Mouse (Mus musculus): ENCODE results near the gene Mecom.
"Not testable (repeated sequence)": the region's sequence is repeated elsewhere in the genome, so short reads cannot be mapped to it uniquely, and the experiment has no call there.

Mecom gene

DNA sequence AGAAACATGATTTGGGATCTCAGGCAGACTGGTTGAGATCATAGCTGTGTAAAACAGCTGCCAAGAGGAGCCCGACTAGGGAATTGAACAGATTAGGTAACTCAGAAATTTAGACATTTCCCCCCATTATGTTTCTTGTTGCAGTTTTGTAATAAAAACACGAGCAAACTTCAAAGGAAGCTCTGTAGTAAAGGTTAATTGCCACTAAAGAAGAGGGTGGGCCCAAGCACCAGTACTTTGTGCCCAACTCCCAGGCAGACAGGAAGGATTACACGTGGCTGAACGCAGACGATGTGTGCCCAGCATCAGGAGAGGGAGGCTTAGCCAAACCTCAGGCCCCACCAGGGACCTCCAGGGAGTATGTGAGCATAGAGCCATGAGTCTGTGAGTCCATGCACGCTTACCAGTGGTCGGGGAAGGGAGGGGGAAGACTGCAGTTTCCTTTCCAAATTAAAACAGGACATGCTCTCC lies 303.4 kb downstream of the Mecom start:
- DNase-seq: no peak

DNA sequence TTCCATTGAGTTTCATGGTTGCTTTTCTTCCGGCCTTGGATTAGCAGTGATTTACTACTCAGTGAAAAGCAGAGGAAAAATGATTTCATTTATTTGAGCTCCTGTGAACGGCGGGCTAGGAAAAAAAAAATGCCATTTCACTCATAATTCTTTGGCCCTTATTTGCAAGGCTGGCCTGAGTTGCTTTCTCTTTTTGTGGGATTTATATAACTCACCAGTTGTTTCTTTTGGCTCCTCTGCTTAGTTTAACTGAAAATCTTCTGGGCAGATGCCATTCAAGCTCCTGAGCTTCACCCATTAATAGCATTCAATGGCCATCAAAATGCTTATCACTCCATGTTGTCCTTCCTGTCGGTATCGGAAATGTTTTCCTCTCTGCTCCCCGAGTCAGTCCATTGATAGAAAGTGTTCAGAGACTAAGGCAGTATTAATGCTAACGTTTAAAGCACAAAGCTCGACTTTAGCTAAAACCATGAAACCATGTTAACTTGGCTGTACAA lies 304.0 kb downstream of the Mecom start:
- DNase-seq: no peak

DNA sequence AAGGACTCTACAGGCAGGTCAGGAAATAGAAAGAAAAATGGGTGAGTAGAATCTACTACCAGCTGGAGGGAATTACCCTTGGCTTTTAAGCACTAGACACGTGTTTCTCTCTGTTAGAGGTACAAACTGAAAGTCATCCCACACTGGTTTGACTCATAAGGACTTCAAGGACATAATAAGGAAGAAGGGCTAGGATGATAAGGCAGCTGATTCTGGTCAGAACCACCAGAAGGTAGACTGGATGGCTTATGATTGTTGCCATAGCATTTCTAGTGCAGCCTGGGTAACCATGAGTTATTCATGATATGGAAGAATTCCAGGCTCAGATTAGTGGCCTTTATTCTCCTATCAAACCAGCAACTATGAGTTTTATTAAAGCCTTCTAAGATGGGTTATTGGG lies 308.4 kb downstream of the Mecom start:
- DNase-seq: no peak

DNA sequence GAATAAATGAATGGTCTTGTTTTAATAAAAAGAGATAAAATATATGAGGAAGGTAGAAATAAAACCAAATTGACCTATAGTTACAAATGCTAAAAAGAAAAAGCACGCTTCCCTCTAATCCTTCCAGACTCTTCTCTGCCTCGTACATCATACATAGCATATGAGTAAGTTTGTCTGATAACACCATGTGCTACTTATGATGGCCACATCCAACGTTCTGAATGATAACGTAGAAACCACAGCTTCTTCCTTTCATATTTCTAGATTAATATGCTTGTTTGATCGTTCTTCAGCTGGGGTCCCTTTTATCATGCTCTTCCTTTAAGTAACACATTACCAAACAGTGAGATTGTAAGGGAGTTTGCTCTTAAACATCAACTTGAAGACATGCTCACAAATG lies 310.3 kb downstream of the Mecom start:
- DNase-seq: no peak

DNA sequence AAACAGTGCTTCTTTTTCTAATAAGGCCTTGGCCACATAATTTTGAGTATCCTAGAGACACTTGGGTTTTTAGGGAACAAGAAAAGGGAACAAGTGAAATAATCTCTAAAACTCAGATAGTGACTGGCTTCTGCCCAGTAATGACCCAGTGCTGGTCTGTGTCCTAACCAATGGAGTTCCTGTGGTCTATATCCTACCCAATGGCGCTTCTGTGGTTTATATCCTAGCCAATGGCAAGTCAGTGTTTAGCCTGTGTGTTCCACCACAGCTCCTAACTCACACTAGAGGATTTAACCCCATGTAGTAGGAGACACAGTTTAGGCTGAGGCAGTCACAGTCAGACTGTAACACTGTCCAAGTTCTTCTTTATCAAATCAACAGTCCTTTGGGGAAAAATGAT lies 313.8 kb downstream of the Mecom start:
- DNase-seq: no peak

DNA sequence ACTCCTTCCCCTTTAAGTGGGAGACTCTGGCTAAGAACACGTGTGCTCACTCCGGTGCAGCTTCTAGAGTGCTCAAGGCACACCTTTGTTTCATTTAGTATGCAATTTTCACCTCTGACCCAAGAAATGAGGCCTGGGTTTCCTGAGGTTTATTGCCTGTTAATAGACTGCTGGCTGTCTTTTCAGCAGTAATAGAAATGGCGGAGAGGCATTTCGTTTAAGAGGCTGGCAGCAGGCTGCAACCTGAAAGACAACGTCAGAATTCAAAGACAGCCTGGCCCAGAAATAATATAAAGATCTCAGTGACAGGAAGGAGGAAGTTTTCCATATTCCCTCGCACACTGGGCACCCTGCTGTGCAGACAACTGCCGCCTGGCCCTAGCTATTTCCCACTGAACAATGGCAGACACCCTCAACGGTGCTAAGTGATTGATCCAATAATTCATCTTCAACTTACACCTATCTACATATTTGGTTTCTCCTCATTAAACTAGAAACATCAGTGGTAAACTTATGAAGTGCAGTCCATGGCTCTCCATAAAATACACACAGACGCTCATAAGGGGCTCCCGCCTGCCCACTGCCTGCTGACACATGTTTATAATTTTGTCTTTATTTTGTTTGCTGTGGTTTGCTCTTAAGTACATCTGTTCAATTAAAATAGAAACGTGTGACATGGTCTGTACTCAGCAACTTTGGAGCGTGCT lies 319.7 kb downstream of the Mecom start:
- DNase-seq: no peak

DNA sequence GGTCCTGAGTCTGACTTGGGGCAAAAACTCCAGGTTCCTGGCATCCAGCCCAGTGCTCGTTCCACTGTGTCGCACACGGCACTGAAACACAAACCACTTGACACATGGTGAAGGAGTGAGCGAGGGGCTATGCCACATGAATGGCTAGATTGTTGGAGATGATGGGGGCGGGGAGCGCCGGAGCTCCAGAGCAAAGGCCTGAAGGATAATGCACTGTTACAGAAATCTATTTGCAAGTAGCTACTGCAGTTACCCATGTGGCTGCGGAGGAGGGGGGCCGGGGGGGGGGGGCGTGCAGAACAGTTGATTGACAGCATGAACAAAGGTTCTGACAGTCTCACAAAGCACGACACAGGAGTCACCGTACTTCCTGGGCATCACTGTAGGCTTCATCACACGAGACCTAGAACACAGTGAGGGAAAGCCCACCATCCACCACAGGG lies 320.9 kb downstream of the Mecom start:
- DNase-seq: no peak

DNA sequence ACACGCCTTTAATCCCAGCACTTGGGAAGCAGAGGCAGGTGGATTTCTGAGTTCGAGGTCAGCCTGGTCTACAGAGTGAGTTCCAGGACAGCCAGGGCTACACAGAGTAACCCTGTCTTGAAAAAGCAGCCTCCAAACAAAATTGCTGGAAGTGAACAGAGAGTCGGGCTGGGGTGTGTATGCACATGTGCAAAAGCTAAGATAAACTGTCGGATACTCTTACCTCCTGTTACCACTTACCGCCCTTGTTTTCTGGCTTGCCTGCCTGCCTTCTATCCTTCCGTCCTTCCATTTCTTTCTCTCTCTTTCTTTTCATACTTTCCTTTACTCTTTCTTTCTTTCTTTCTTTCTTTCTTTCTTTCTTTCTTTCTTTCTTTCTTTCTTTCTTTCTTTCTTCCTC lies 322.6 kb downstream of the Mecom start:
- DNase-seq: not testable (repeated sequence)

DNA sequence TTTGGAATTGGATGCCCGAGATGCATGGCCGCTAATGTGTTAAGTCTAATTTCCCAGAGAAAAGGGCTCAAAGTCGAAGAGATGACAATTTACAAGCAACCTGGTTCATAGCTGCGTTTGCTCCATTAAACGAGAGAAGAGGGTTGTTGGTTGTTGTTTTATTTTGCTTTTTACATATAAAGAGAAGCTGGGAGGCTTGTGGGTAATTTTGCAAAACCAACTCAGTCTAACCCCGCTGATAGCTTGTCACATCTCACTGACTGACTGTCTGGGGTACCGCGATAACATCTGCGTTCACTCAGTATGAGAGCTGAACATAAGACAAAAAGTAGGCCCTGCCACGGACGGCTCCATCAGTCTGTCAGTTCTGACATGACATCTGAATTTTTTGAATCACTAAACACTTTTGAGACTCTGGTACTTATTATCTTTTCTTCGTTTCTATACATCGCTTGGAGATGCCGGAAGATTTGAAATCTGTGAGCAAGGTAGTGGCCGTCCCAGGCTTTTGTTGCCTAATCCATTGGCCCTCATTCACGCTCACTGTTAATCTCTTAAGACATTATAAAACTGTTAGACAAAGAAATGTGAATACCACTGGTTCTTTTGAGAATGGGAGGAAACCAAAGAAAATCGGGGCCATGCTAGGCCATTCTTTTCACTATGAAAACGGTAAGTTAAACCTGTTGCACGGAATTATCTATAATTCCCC lies 327.0 kb downstream of the Mecom start:
- no peak for DNase-seq

DNA sequence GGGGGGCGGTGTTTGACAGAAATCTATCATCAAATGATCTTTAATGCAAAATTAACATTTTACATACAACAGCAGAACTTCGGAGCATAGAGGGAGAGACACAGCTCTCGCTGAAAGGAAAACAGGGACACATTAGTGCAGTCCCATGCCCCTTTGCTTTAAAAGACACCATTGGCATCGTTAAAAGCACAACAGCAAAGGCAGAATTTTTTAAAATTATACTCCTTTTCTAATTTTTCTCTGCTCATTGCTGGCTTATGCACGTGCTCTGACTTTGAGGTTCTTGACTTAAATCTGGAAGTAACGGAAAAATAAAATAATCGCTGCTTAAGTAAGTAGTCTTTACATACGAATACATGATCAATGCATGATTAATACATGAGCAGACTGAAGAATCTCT lies 327.9 kb downstream of the Mecom start:
- DNase-seq: no peak

DNA sequence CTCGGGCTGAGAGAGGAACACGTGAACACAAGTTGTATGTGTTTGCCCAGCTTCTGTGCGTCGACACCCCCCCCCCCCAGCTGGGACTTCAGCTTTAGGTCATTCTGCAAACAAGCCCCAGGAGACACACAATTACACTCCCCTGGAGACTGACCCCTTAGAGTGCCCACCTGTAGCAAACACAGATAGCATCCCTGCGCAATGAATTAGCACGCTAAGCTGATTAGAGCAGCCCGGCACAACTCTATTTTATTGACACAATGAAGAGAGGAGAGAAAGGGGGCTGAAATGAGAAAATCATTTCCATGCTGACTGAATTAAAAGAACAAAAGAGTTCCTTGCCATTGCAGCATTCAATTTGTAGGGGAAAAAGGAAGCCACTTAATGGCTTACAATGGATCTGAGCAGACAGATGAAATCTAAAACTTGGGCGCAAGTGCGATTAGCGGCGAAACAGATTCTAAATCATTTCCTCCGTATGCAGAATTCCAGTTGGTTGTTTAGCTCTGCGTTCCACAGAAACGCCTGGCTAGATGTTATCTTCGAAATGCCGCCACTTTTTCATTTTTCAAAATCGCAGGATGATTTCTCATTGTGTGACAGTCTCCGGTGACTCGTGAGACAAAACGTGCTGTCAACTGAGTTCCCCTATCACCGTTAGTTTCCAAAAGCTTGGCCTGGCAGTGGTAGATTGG lies 328.5 kb downstream of the Mecom start:
- no peak for DNase-seq

DNA sequence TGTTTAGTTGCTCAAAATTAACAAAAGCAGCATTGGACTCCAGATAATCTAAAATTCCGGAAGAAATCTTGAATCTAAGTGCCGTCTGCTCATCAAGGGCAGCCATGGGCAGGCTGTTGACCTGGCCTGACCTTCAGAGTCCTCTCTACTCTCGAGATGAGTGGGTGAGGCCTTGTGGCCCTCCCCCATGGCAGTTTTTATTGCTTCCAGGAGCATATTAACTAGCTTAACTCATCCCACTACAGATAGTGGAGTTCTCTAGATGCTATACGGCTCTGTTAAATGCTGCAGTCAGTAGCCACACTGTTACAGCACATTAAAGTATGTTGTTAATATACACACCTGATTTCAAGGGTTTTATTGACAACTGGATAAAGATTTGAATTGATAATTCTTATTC lies 333.2 kb downstream of the Mecom start:
- no peak for DNase-seq

DNA sequence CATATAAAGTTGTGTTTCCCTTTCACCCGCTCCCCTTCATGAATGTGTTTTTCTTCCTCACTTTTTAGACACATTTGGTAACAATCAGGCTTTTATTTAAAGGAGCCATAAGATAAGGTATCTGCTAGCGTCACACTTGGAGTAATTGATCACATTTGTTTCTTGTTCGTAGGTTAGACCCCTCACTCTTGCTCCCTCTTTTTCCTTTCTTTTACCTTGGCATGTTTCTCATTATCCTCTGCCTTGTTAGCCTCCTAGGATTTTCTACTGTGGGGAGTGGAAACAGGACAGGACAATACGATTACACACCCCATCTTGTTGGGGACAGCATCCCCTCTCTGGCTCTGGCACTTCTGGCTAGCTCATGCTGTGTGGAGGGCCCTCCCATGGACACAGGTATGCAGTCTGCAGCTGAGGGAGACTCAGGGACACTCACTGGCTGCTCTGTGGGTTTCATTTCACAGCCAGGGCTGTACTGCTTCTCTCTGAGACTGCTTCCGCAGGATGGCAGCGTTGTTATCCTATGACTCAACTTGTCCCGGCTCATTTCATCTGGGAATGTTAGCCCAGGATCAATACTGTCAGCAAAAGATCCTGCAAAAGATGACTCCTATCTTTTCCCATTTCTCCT lies 334.2 kb downstream of the Mecom start:
- DNase-seq: no peak

DNA sequence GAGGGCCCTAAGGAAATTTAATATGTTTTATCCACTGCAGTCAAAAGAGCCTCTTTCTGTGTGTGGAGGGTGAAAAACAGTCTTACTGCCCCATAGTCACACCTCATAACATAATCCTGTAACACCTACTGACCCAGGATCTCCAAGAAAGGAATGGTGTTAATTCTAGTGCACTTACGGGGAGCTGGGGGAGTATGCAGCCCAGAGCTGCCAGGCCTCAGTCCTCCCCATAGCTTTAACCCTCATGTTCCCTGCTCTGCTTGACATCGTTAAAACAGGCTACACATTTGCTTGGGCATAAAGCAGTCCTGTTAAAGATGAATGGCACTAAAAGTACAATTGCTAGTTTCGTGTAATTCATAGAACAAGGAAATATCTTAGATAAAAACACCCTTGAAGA lies 335.0 kb downstream of the Mecom start:
- no peak for DNase-seq

DNA sequence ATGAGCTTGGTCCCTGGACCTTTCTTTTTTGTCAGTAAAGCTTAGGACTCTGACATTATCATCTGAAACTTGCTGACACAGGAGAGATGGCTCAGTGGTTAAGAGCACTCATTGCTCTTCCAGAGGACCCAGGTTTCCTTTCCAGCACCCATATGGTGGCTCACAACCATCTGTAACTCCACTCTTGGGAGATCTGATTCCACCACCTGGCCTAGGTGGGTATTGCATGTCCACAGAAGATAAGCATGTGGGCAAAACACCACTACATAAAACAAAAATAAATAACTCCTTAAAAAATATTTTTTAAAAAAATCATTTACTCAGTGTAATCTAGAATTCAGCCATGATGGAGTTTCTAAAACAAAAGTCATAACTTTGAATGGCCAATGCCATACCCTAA lies 338.7 kb downstream of the Mecom start:
- no peak for DNase-seq

DNA sequence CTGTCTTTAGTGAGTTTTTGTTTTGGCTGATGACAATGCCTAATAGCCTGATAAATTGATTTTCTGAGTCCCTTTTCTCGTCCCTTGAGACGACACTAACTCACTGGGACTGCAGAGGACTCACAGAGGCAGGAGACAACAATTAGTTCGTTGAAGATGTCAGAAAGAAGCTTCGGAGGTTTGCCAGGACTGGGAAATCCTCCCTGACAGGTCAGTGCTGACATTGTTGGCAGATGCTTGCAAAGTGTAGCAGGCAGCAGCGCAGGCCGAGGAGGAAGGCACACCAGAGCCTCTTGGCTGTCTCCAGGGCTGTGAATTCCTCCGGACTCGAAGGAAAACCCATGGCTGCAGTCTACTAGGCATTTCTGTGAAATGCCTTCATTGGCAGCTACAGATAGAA lies 339.9 kb downstream of the Mecom start:
- no peak for DNase-seq

DNA sequence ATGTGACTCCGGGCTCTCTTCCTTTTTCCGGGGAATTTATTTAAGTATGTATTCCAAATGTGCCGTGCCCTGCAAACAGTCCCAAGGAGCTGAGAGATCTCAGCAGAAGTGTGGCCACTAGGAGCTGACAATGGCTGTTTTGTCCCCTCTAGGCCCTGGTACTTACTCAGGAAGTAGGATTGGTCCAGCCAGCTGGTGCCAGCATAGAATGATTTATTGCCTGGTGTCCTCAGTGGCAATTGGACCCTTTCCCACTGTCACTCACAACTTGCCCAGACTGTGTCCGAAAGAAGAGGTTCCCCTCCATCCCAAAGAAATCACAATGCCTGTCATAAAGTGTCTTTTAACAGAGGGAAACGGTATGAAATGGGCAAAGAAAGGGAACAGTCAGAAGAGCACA lies 340.4 kb downstream of the Mecom start:
- no peak for DNase-seq

DNA sequence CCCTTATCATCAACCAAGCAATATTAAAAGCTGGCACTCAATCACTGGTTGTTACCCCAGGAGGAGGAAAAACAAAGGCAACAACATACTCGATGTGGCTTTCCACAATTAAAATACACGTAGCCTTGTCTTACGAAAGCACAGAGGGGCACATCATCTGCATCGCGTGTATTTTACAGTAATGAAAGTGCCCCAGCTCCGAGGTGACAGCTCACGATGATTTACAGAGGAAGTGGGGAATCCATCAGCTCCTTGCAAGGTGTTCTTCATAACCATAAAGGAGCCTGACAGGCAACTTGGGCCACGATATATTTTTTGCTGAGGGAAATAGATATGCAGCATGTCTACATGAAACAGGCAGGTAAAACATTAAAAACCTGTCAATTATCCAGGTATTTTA lies 341.7 kb downstream of the Mecom start:
- DNase-seq: no peak

DNA sequence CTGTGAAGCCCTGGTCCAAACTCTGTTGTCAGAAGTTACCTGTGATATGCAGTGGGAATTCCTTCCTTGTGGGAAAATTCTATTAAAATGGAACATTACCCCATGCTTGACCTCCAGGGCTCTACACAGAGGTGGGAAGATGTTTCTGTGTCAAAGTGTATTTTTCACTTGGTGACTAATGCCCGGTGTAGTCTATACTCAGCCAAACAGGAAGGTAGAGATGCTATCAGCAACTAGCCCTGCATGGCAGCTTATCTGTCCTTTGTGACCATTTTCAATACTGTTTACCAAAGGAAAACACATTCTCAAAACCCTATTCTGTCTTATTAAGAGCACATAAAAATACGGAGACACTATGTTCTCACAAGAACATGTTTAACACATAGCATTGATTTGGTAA lies 344.0 kb downstream of the Mecom start:
- DNase-seq: no peak

DNA sequence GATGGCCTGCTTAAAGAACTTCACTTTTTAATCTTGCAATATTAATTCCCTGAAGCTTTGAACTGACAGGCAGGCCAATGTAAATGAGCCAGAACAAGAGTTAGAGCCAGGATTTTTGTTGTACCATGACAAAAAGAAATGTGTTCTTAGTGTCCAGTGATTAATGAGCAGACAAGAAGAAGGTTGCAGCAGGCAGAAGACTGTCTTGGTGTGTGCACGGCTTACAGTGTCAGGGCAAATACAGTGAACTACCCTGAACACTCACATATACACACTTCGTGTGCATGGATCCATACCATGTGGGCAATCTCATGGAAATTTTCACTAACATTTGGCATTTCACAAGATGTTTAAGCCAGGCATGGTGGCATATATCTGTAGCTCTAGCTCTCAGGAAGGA lies 349.0 kb downstream of the Mecom start:
- no peak for DNase-seq

DNA sequence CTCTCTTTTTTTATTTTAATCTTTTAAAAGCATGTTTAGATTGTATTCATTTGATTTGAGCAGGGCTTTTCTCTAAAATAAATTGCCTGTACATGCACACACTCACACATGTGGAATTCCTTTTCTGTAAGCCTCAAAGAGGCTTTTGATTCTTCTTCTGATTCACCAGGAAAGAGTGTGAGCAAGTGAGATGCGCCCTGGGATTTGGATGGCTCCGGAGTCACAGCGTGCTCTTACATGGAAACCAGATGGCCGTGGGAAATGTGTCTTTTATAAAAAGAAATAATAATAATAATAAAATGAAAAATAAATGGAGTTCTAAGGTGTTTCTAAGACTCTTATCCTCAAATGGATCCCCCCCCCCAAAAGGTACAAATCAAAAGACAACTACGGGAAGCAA lies 349.6 kb downstream of the Mecom start:
- no peak for DNase-seq

DNA sequence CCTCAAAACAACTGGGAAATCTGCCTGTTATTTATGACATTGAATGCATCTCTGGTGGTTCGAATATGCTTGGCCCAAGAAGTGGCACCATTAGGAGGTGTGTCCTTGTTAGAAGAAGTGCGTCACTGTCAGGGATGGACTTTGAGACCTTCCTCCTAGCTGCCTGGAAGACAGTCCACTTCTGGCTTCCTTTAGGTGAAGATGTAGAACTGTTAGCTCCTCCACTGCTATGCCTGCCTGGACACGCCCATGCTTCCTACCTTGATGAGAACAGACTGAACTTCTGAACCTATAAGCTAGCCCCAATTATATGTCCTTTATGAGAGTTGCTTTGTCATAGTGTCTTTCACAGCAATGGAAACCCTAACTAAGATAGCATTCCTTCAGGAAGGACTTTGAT lies 352.6 kb downstream of the Mecom start:
- no peak for DNase-seq

DNA sequence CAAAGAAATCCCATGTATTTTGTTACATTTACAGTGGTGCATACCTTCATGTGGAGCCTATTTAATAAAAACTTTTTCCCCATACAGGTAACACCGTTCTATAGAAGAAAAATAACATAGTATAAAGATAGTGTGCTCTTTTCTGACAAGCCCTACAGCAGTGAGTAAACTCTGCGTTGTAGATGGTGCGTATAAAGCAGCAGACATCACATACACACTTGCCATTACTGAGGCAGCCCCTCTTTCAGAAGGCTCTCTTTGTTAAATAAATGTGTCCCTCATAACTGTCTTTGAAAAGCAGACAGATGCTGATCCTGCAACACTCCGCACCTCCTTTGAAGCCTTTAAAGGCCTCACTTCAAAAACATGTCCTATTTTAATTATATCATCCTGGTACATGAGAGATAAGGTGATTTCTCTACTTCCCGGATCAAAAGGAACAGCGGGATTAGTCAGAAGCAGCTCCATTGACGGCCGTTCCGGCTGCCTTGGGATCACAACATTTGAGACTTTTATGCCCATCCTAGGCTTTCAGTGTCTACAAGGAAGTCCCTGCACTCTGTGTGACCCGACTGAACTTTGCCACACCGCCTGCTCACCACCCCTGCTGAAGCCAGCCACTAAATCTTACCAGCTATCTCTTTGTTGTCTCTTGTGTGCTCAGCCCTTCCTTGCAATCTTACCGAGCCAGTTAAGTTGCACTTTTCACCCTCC lies 355.4 kb downstream of the Mecom start:
- DNase-seq: no peak

Data from layer of hippocampus, adult 9-11 months (tissue).